Mouse (Mus musculus): Measurements from ENCODE around the gene Zbtb7b.
A peak's percentile ranks its signal among the peaks of the same experiment; 100 is the strongest.
"Not testable (repeated sequence)": the region's sequence is repeated elsewhere in the genome, so short reads cannot be mapped to it uniquely, and the experiment has no call there.

Zbtb7b gene

DNA sequence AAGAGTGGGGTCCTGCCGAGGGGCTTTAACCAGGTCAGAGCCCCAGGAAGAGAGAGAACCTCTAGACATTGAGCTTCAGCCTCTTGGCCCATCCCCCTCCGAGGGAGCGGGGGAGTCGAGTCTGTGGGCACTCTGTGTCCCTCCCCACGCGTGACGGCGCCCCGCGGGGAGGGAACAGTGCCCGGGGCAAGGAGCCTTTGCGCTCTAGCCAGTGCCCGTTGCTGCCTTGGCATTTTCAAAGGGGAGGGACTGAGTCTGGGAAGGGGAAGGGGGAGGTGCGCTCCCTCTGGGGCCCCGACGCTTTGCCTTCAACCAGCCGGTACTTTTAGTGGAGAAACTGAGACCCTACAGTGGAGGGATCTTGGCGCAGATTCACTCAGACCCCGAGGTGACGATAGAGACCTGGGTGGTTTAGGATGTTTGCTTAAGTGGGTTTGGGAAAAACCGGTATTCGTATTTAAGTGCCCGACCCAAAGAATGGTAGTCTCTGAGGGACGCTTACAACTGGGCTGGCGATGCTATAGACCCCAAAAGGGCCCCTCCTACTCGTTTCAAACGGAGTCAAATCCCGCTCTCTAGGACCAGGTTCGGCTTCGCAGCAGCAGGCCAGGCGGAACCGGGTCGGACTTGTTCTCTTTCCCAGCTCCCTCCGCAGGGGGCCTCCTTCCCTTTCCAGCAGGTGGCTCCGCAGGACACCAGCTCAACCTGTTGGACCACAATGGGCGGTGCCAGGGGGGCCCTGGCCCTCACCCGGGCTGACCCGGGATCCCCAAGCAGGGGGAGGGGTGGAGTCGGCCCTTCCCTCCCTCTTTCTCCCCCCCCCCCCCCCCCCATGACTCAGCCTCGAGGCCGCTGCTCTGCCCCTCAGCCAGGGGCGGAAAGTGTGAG, at the start of gene Zbtb7b:
TSS of gene Zbtb7b (minus strand) at position 771 of the 888 bp plus-strand sequence.
- peak; percentile 77 for DNase-seq

DNA sequence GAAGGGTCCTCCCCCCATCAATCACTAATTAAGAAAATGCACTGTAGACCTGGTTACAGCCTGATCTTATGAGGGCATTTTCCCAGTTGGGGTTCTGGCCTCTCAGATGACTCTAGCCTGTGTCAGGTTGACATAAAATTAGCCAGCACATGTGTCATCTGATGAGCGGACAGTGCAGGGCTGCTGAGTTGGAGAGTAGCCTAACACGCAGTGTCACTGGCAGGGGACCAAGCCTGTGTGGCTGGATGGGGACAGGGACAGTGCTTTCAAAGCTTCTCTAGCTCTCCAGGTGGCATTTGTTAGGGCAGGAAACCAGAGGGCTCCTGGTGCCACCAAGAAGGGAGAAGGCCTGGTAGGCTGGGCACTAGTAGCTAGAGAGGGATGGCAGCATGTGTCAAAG, 46.1 kb upstream of the Zbtb7b start:
- DNase-seq: no peak

DNA sequence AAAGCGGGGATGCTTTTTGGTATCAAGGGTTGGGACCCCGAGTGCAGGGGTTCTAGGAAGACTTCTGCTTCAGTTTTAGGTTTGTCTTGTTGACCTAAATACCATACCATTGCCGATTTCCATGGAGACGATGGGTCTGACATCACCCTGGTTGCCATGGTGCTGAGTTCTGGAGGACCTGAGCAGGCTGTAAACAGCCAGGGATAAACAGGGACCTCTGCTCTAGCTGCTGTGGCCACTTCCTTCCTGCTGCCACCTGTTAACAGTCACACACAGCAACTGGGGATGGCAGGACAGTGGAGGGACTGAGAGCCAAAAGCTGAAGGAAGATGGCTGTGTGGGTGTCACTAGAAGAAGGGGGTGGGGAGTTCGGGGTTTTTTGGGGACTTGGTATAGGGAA, 42.7 kb upstream of the Zbtb7b start:
- DNase-seq: no peak

DNA sequence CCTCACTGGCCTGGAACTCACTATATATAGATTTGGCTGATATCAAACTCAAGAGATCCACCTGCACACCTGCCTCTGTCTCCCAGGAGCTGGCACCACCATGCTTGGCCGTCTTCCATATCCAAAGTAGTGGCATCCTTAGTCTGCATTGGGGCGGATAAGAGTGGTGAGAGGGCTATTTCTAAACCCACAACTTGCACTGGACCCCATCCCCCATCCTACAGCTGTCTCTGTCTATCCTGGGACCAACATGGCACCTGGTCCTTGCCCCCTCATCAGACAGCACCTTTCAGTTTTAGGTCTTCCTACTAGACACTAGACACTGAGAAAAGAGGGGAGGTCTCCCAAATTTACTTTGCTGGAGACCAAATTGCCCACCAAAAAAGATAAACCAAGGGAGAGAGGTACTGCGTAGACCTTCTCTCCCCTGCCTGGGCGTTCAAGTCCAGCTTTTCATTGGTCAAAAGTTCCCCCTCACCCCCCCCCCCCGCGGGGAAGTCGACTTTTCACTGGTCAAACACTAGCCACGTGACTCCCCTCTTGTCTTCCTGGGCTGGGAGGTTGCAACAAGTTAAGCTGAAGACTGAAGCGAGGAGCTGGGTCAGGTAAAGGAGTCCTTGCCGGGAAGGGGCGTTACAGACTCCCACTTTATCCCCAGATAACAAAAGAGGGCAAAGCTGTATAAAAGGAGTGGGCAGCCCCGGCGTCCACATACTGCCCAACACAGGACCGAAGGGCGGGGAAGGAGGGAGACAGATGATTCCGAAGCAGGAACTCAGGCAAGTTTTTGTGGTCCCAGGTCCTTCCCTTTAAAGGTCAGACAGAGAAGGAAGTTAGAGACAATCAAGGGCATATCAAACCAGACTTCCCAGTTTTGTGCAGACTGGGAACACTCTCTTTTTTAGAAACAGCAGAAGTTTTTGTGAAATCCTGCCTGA, 41.9 kb upstream of the Zbtb7b start, which contains the start of gene Pbxip1:
TSS of gene Pbxip1 (plus strand) at position 531 of the 938 bp plus-strand sequence.
- DNase-seq: peak; percentile 85

DNA sequence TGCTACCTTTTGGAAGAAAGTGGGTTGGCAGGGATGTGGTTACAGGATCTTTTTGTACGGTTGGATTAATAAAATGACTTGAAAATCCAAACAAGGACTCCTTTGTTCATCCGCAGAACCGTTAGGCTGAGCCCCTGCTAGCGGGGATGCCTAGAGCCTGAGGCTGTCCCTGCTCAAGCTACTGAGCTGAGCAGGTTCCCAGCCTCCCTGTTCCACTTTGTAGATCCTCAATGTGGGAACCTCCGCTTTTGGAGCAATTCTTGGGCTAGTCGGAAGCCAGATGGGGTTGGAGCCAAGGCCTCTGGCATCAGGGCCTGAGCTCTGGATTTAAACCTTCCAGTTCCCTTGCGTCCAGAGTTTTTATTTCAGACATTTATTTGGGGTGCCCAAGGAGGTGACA, 40.5 kb upstream of the Zbtb7b start:
- DNase-seq: no peak

DNA sequence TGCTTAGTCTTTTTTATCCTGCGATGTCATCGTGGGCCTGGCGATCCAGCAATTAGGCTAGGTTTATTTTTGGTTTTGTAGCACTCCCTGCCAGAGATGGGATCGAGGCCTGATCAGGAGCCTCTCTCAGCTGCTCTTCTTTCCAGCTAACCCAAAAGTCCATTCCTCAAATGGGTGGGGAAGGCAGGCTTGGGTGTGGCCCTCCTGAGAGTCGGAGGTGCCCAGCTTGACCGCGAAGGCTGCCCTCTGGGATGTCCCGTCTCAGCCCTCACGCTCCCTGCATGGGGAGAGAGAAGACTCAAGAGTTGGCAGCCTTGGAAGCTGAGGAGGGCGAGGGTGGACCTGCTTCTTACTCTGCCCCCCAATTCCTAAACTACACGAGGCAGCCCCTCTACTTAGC, 40.0 kb upstream of the Zbtb7b start:
- no peak for DNase-seq

DNA sequence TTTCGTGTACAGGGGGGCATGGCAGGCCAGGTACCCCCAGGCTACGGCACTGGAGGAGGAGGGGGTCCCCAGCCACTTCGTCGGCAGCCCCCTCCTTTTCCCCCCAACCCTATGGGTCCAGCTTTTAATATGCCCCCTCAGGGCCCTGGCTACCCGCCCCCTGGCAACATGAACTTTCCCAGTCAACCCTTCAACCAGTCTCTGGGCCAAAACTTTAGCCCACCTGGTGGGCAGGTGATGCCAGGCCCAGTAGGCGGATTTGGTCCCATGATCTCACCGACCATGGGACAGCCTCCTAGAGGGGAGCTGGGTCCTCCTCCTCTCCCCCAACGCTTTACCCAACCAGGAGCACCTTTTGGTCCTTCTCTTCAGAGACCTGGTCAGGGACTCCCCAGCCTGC, 38.0 kb upstream of the Zbtb7b start:
- no peak for DNase-seq

DNA sequence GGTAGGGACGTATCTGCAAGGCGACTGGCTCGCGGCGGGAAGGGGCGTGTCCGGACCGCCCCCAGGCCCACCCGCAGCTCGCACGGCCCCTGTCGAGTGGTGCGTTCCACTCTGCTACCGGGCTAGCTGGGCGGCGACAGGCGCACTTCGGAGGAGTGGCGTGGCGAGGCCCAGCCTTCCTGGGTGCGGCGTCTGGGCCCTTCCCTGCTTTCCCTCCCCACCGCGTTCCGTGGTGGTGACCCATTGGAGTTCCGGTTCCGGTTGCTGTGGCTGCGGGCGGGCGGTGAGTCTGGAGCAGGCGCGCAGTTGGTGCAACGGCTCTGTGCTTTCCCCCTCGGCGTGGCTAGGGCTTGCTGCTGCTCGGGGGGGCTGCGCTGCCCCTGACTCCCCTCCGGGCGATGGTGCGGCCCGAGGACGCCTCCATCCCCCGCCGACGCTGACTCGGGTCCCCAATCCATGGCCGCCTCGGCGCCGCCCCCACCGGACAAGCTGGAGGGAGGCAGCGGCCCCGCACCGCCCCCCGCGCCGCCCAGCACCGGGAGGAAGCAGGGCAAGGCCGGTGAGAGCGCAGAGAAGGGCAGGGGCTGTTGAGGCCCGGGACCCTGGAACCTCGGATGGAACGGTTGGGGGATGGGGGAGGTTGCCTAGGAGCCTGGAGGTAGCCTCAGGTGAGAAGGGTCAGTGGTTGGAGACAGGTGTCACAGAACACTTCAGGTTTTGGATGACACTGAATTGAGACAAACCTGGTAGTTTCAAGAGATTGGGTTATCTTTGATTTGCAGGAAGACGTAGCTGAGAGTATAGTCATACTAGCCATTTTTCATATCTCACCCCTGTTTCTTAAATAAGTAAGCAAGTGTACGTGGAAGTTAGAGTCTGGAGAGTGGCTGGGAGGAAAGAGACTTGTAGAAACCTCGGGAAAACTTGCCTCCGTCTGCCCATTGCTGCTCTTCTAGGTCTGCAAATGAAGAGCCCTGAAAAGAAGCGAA, 35.9 kb upstream of the Zbtb7b start, which contains the start of gene Pygo2:
TSS of gene Pygo2 (plus strand) at position 44 of the 989 bp plus-strand sequence.
- DNase-seq: peak; percentile 95

DNA sequence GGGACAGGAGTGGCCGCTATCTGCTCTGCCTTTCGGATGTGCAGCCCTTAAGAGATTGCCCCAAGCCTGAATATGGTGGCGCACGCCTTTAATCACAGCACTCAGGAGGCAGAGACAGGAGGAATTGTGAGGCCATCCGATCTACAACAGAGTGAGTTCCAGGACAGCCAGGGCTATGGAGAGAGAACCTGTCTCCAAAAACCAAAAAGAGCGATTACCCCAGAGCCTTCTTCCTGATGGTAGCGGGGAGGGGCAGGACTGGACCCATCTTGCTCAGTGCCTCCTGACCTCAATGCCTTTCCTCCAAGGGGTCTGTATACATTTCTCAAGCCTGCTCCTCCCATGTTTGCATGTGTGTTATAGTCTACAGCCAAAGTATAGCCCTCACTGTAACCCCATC, 34.4 kb upstream of the Zbtb7b start:
- DNase-seq: not testable (repeated sequence)

DNA sequence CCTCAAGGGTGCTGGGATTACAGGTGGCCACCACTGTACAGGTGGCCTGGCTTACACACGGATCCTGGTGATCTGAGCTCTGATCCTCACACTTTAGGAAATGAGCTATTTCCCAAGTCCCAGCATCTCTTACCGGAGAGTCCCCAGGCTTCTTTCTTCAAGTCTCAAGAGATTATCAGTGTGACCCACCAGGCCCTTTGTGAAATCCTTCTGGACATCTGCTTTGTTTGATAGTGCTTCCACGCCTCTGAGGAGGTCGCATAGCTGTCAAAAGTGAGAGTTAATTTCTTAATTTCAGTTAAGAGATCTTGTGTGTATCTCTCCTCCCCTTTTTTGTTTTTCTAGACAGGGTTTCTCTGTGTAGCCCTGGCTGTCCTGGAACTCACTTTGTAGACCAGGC, 31.3 kb upstream of the Zbtb7b start:
- peak; percentile 48 for DNase-seq

DNA sequence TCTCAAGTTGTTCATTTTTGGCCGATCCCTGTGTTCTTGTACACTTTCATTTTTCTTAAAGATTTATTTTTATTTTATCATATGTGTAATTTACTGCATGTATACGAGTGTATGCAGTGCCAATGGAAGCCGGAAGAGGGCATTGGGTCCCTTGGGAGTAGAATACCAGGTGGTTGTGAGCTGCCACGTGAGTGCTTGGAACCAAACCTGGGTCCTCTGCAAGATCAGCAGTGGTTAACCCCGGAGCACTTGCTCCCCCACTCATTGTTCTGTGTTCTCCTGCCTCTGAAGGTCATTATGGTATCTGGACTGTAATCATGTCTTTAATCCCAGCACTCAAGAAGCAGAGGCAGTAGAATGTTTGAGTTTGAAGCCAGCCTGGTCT, 30.6 kb upstream of the Zbtb7b start:
- DNase-seq: no peak

DNA sequence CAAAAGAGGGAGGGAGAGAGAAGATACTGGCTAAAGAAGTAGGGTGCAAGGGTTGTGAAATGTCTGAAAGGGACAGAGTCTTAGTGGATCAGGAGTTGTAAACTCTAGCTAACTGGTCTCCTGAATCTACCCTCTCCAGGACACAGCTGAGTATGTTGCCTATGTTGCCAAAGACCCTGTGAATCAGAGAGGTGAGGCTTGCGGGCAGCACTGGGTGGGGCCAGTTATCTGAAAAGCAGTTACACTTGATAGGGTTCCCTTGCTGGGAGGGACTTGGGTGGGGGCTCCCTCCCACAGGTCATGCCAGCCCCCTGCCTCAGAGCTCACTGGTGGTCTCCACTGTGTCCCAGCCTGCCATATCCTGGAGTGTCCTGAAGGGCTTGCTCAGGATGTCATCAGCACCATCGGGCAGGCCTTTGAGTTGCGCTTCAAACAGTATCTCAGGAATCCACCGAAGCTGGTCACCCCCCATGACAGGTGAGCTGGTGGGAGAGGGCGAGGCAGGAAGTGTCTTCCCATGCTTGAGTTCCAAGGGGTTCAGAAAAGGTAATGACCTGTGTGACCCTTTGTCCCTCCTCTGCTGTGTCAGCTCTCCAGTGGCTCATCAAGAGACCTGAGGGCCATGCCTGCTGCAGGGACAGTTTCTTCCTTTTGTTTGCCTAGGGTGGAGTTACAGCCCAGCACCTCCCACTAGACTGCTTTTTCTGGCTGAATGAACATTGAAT, 30.0 kb upstream of the Zbtb7b start:
- DNase-seq: peak; percentile 76

DNA sequence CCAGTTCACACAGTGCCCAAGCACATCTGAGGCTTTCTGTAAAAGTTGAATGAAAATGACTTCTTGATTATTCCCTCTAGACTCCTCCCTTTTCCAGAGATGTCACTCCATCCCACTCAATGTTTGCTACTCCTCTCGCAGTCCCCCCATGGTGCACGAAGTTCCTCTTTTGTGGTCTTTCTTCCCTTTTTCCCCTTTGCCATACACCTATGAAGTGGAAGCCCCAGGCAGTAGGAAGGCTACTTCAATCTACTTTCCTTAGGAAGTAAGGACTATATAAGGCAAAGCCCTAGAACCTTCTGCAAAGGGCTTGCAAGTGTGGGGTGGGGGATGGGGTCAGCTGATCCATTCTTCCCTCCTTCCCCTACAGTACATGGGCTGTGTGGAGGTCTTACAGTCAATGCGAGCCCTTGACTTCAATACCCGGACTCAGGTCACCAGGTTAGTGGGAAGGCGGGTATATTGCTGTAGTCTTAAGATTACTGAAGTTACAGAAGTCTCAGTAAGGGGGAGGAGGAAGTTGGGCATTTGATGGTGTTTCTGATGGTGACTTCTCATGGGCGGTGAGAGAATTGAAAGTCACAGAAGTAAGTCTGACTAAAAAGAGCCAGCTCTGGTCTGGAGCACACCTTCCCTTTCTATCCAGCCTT, 28.1 kb upstream of the Zbtb7b start:
- no peak for DNase-seq

DNA sequence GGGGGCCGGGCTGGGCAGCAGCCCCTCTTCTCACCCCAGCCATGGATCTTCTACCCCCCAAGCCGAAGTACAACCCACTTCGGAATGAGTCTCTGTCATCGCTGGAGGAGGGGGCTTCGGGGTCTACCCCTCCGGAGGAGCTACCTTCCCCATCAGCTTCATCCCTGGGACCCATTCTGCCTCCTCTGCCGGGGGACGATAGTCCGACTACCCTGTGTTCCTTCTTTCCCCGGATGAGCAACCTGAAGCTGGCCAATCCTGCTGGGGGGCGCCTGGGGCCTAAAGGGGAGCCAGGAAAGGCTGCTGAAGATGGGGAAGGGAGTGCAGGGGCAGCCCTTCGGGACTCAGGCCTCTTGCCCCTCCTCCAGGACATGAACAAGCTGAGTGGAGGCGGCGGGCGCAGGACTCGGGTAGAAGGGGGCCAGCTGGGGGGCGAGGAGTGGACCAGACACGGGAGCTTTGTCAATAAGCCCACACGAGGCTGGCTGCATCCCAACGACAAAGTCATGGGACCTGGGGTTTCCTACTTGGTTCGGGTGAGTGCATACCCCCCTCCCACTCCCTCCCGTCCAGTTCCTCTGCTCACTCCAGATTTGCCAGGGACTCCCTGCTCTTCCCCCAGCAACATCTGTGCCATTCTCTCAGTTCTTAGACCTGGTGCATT, 27.4 kb upstream of the Zbtb7b start:
- peak; percentile 28 for DNase-seq

DNA sequence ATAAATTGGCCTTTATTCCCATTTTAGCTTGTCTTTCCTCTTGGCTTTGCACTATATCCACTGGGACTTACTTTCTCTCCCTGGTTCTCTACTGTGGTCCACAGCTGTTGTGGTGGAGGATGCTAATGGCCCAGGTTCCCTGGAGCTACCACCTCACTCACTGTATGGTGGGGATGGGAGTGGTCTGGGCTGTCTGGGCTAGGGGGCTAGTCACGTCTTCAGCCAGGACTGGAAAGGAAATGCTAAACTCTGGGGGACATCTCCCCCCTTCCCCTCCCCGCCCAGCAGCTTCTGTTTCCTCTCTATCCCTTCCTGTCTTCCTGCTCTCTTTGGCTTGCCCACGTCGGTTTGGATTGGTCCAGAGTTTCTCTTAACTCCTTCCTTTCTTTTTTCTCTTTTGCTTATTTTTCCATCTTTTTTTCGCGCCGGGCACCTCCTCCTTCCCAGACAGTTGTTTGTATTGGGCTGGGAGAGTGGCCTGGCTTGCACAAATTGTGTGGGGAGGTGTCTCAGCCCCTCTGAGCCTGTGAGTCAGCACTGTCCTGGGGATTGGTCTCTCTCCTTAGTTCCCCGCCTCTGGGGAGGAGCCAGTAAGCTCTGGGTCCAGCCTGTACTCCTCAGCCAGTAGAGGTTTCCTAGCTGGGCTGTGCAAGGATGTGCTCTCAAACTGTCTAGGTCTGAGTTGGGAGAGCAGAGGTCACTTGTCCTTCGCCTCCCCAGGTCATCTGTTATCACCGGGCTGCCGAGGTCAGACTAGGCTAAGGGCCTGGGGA, 26.6 kb upstream of the Zbtb7b start:
- DNase-seq: peak; percentile 92

DNA sequence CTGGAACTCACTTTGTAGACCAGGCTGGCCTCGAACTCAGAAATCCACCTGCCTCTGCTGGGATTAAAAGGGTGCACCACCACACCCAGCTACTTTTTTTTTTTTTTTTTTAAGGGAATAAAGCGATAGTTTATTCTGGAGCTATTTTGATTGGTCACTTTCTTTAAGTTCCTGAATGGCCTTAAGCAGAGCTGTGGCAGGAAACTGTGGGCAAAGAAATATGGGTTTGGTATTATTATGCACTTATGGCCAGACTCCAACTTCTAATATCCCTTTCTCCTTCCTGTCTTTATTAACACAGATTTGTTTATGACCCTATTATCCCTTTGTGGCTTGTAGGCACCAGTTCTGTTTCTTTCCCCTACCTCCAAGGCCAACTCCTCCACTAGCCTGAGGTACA, 25.8 kb upstream of the Zbtb7b start:
- DNase-seq: no peak

DNA sequence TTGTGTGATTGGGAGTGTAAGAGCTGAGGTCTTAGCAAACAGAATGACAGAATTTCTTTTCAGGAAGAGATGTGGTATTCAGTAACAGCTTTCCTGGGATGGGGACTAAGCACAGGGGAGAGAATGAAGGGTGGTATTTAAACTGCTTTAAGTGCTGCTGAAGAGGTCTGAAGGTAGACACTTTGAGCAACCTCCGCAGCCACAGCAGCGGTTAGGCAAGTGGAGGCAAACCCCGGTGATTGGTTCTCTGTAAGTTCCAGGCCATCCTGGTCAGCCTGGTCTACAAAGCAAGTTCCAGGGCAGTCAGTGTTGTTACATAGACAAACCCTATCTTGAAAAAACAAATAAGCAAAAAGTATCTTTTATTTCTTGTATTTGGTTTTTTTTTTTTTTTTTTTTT, 25.4 kb upstream of the Zbtb7b start:
- no peak for DNase-seq

DNA sequence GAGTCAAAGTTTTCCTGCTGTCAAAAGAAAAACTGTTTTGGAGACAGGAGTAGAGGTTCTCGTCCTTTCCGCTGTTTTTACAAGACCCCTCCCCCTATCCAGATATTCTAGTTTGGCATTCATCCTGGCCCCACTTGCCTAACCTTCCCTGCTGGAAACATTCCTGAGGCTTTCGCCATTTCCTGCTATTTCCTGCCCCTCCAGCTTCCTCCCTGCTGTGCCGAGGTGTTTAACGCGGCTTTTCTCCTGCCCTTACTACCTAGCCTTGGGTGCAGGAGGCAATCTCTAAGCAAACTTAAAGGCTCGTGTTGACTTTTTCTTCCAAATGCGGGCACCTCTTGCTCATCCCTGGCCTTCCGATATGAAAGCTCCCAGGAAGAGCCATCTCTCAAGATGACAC, 25.0 kb upstream of the Zbtb7b start:
- peak; percentile 38 for DNase-seq

DNA sequence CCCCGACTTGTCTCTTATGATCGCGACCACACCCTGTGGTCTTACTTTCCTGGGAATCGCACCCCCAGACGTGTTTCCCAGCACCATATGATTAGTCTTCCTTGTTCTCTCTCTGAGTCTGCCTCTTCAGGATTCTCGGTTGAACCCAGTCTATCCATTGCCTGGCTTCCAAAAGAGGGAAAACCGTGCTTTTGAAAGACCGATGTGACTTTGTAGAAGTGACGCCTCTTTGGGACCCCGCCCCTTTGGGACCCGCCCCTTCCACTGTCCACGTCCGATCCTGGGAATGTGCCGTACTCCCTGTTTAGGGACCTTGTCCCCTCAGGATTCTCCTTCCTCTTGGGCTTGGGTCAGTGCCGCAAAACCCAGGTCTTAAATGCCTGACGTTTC, 24.3 kb upstream of the Zbtb7b start:
- peak; percentile 87 for DNase-seq
